Mouse (Mus musculus): ENCODE data around the gene Mpeg1. TPM values are rescaled to one million over a fixed set of nuclear protein-coding genes. Genes with fewer than 3 reads are reported as not detected.

The Mpeg1 gene
- polyA plus RNA-seq, 1 experiment from 2014 or later, result 0.97 TPM

- DNase-seq (ENCODE audit: low spot score), result no peak
- H3K4me3 ChIP-seq (ENCODE audit: low read depth, low read length), result peak overlapping the region; percentile 82
- H3K27me3 ChIP-seq (replicated peaks; ENCODE audit: control insufficient read depth, insufficient read depth, low read length), result no peaks in the 10 kb centered on the region
- 10% methylated on average over 2 of the region's 2 CpGs for whole genome bisulfite sequencing
- H3K36me3 ChIP-seq (ENCODE audit: control insufficient read depth, insufficient read depth, low read length), result peaks cover 12% of the 10 kb centered on the region; the same call in 1 of the 2 replicates
- no peak for ATAC-seq (replicated peaks; ENCODE audit: low FRiP score, low TSS enrichment, low read depth)
- peak overlapping the region; percentile 67 for H3K4me2 ChIP-seq (ENCODE audit: low read length)
- no peaks in the 10 kb centered on the region for H3K9me3 ChIP-seq (ENCODE audit: control insufficient read depth, low read length)
- H3K27ac ChIP-seq (ENCODE audit: low read depth), result peak overlapping the region; percentile 94; the same call in 1 of the 2 replicates
- peak overlapping the region; percentile 93 for H3K9ac ChIP-seq (ENCODE audit: low read length)
- peaks cover 31% of the 10 kb centered on the region; the same call in 1 of the 2 replicates for H3K4me1 ChIP-seq (replicated peaks; ENCODE audit: control insufficient read depth, insufficient read depth, low read length)
Observed at GRCm38 (mm10) chr19:12499485-12499884, 38.9 kb downstream of the Mpeg1 start.

GRCm38 (mm10) chr19:12500124-12500523 lies 39.5 kb downstream of the Mpeg1 start:
- Histone ChIP-seq H3K4me3 (ENCODE audit: low read depth, low read length) (peak overlapping the region; percentile 82), H3K4me2 (ENCODE audit: low read length) (peak overlapping the region; percentile 67), H3K4me1 (replicated peaks; ENCODE audit: control insufficient read depth, insufficient read depth, low read length) (peaks cover 28% of the 10 kb centered on the region; the same call in 1 of the 2 replicates), H3K36me3 (ENCODE audit: control insufficient read depth, insufficient read depth, low read length) (peaks cover 12% of the 10 kb centered on the region; the same call in 1 of the 2 replicates), H3K27me3 (replicated peaks; ENCODE audit: control insufficient read depth, insufficient read depth, low read length) (no peaks in the 10 kb centered on the region), H3K27ac (ENCODE audit: low read depth) (peak overlapping the region; percentile 94), H3K9me3 (ENCODE audit: control insufficient read depth, low read length) (no peaks in the 10 kb centered on the region), H3K9ac (ENCODE audit: low read length) (peak overlapping the region; percentile 93)
- WGBS, result 4% methylated on average over 3 of the region's 3 CpGs
- ATAC-seq (replicated peaks; ENCODE audit: low FRiP score, low TSS enrichment, low read depth) (no peak), DNase-seq (ENCODE audit: low spot score) (peak; percentile 60)

GRCm38 (mm10) chr19:12500881-12501311 lies 40.3 kb downstream of the Mpeg1 start:
- H3K9ac ChIP-seq (ENCODE audit: low read length), result peak overlapping the region; percentile 93
- H3K9me3 ChIP-seq (ENCODE audit: control insufficient read depth, low read length), result no peaks in the 10 kb centered on the region
- peak overlapping the region; percentile 67 for H3K4me2 ChIP-seq (ENCODE audit: low read length)
- peak overlapping the region; percentile 82 for H3K4me3 ChIP-seq (ENCODE audit: low read depth, low read length)
- peak overlapping the region; percentile 94 for H3K27ac ChIP-seq (ENCODE audit: low read depth)
- DNase-seq (ENCODE audit: low spot score) (peak; percentile 81), ATAC-seq (replicated peaks; ENCODE audit: low FRiP score, low TSS enrichment, low read depth) (peak; percentile 61)
- H3K4me1 ChIP-seq (replicated peaks; ENCODE audit: control insufficient read depth, insufficient read depth, low read length), result peaks cover 22% of the 10 kb centered on the region; the same call in 1 of the 2 replicates
- H3K36me3 ChIP-seq (ENCODE audit: control insufficient read depth, insufficient read depth, low read length), result peaks cover 12% of the 10 kb centered on the region; the same call in 1 of the 2 replicates
- H3K27me3 ChIP-seq (replicated peaks; ENCODE audit: control insufficient read depth, insufficient read depth, low read length), result no peaks in the 10 kb centered on the region
- WGBS, result 0% methylated on average over 36 of the region's 38 CpGs

- peak; percentile 96 for DNase-seq (ENCODE audit: low spot score)
- WGBS, result under 1% methylated on average over 71 of the region's 80 CpGs
Observed at GRCm38 (mm10) chr19:12501370-12502347, 41.1 kb downstream of the Mpeg1 start, which contains the start of gene Dtx4. Dtx4 (minus strand) TSS chr19:12501454.

GRCm38 (mm10) chr19:12502756-12503155 lies 42.2 kb downstream of the Mpeg1 start:
- Histone ChIP-seq H3K36me3 (ENCODE audit: control insufficient read depth, insufficient read depth, low read length) (0 out of 2 replicates have a peak, but pooled peaks cover 3% of the 10 kb centered on the region), H3K27ac (ENCODE audit: low read depth) (no peak overlapping the region), H3K4me1 (replicated peaks; ENCODE audit: control insufficient read depth, insufficient read depth, low read length) (peaks cover 19% of the 10 kb centered on the region; the same call in 1 of the 2 replicates), H3K9me3 (ENCODE audit: control insufficient read depth, low read length) (no peaks in the 10 kb centered on the region), H3K27me3 (replicated peaks; ENCODE audit: control insufficient read depth, insufficient read depth, low read length) (no peaks in the 10 kb centered on the region), H3K4me2 (ENCODE audit: low read length) (no peak overlapping the region), H3K4me3 (ENCODE audit: low read depth, low read length) (no peak overlapping the region), H3K9ac (ENCODE audit: low read length) (no peak overlapping the region)
- DNase-seq (ENCODE audit: low spot score) (no peak), ATAC-seq (replicated peaks; ENCODE audit: low FRiP score, low TSS enrichment, low read depth) (no peak)
- 68% methylated on average over 7 of the region's 7 CpGs for WGBS

More at GRCm38 (mm10) chr19:12501370-12502347, 41.1 kb downstream of the Mpeg1 start, which contains the start of gene Dtx4:
- Histone ChIP-seq H3K27ac (ENCODE audit: low read depth) (peak within 1 kb of the TSS; percentile 94), H3K36me3 (ENCODE audit: control insufficient read depth, insufficient read depth, low read length) (peaks cover 11% of the 10 kb centered on the region; the same call in 1 of the 2 replicates), H3K9ac (ENCODE audit: low read length) (peak within 1 kb of the TSS; percentile 93), H3K9me3 (ENCODE audit: control insufficient read depth, low read length) (no peaks in the 10 kb centered on the region), H3K4me1 (replicated peaks; ENCODE audit: control insufficient read depth, insufficient read depth, low read length) (peaks cover 19% of the 10 kb centered on the region; the same call in 1 of the 2 replicates), H3K4me2 (ENCODE audit: low read length) (peak within 1 kb of the TSS; percentile 67), H3K4me3 (ENCODE audit: low read depth, low read length) (peak within 1 kb of the TSS; percentile 82), H3K27me3 (replicated peaks; ENCODE audit: control insufficient read depth, insufficient read depth, low read length) (no peaks in the 10 kb centered on the region)
- peak; percentile 93 for ATAC-seq (replicated peaks; ENCODE audit: low FRiP score, low TSS enrichment, low read depth)

- no peak for ATAC-seq (replicated peaks; ENCODE audit: low FRiP score, low TSS enrichment, low read depth)
- no peak for DNase-seq (ENCODE audit: low spot score)
Observed at GRCm38 (mm10) chr19:12514621-12515020, 54.0 kb downstream of the Mpeg1 start.

More at GRCm38 (mm10) chr19:12514621-12515020, 54.0 kb downstream of the Mpeg1 start:
- Histone ChIP-seq H3K4me3 (ENCODE audit: low read depth, low read length) (no peak overlapping the region), H3K27me3 (replicated peaks; ENCODE audit: control insufficient read depth, insufficient read depth, low read length) (no peaks in the 10 kb centered on the region), H3K27ac (ENCODE audit: low read depth) (no peak overlapping the region), H3K36me3 (ENCODE audit: control insufficient read depth, insufficient read depth, low read length) (no peaks in the 10 kb centered on the region), H3K9ac (ENCODE audit: low read length) (no peak overlapping the region), H3K4me1 (replicated peaks; ENCODE audit: control insufficient read depth, insufficient read depth, low read length) (no peaks in the 10 kb centered on the region), H3K4me2 (ENCODE audit: low read length) (no peak overlapping the region), H3K9me3 (ENCODE audit: control insufficient read depth, low read length) (no peaks in the 10 kb centered on the region)

Other genes starting within 250 kb of the Mpeg1 start
- gene Olfr1432, start 228.2 kb upstream of the Mpeg1 start, polyA plus RNA-seq (2014; fragmentation: Nextera tagmentation; extraction: Ambion mirVana), result 0.35 TPM in 1 of 2 replicates, not detected in the other
- gene Olfr262, start 219.1 kb upstream of the Mpeg1 start, polyA plus RNA-seq (2014; fragmentation: Nextera tagmentation; extraction: Ambion mirVana), result not detected in 2 replicates
- gene Olfr235, start 199.7 kb upstream of the Mpeg1 start, polyA plus RNA-seq (2014; fragmentation: Nextera tagmentation; extraction: Ambion mirVana), result not detected in 2 replicates
- not detected in 2 replicates for gene Olfr1434, start 180.9 kb upstream of the Mpeg1 start, polyA plus RNA-seq (2014; fragmentation: Nextera tagmentation; extraction: Ambion mirVana)
- not detected in 2 replicates for gene Olfr1436, start 161.6 kb upstream of the Mpeg1 start, polyA plus RNA-seq (2014; fragmentation: Nextera tagmentation; extraction: Ambion mirVana)
- gene Olfr1437, start 135.7 kb upstream of the Mpeg1 start, polyA plus RNA-seq (2014; fragmentation: Nextera tagmentation; extraction: Ambion mirVana), result not detected in 2 replicates
- not detected in 2 replicates for gene Olfr1438-ps1, start 124.9 kb upstream of the Mpeg1 start, polyA plus RNA-seq (2014; fragmentation: Nextera tagmentation; extraction: Ambion mirVana)
- gene Olfr1440, start 73.5 kb upstream of the Mpeg1 start, polyA plus RNA-seq (2014; fragmentation: Nextera tagmentation; extraction: Ambion mirVana), result not detected in 2 replicates
- gene Olfr1441, start 43.3 kb upstream of the Mpeg1 start, polyA plus RNA-seq (2014; fragmentation: Nextera tagmentation; extraction: Ambion mirVana), result not detected in 2 replicates
- not detected in 2 replicates for gene Pfpl, start 32.9 kb upstream of the Mpeg1 start, polyA plus RNA-seq (2014; fragmentation: Nextera tagmentation; extraction: Ambion mirVana)
- gene Dtx4, start 40.7 kb downstream of the Mpeg1 start, polyA plus RNA-seq (2014; fragmentation: Nextera tagmentation; extraction: Ambion mirVana), result 27.4 and 28.8 TPM in 2 replicates
- gene Fam111a, start 85.0 kb downstream of the Mpeg1 start, polyA plus RNA-seq (2014; fragmentation: Nextera tagmentation; extraction: Ambion mirVana), result 19.9 and 23.0 TPM in 2 replicates
- gene Gm4952, start 139.2 kb downstream of the Mpeg1 start, polyA plus RNA-seq (2014; fragmentation: Nextera tagmentation; extraction: Ambion mirVana), result not detected in 2 replicates
- gene Glyat, start 172.5 kb downstream of the Mpeg1 start, polyA plus RNA-seq (2014; fragmentation: Nextera tagmentation; extraction: Ambion mirVana), result not detected in 2 replicates
- gene Olfr1442, start 209.7 kb downstream of the Mpeg1 start, polyA plus RNA-seq (2014; fragmentation: Nextera tagmentation; extraction: Ambion mirVana), result not detected in 2 replicates
- not detected in 2 replicates for gene Olfr1443, start 217.3 kb downstream of the Mpeg1 start, polyA plus RNA-seq (2014; fragmentation: Nextera tagmentation; extraction: Ambion mirVana)
- gene Keg1, start 235.0 kb downstream of the Mpeg1 start, polyA plus RNA-seq (2014; fragmentation: Nextera tagmentation; extraction: Ambion mirVana), result 0.32 and 0.43 TPM in 2 replicates

Measured in intestine, embryonic 14.5 days (tissue).